Mouse (Mus musculus): ENCODE results near the gene Gatc. TPM values are rescaled to one million over a fixed set of nuclear protein-coding genes. Genes with fewer than 3 reads are reported as not detected.

The Gatc gene
- polyA plus RNA-seq, 1 experiment, result 7.3 TPM

GRCm38 (mm10) chr5:115284735-115285134 lies 56.2 kb downstream of the Gatc start:
- H3K4me1 ChIP-seq (ENCODE audit: control insufficient read depth, insufficient read depth, low read length), result peaks cover 6% of the 10 kb centered on the region; the same call in 1 of the 2 replicates
- H3K4me3 ChIP-seq (replicated peaks; ENCODE audit: control insufficient read depth, low read depth, low read length), result no peak overlapping the region
- peak; percentile 40; the same call in 1 of the 2 replicates for TF ChIP-seq CTCF (IDR thresholded peaks at IDR 0.05; ENCODE audit: control insufficient read depth, insufficient read depth, low read length)
- TF ChIP-seq POLR2A (IDR thresholded peaks at IDR 0.05; ENCODE audit: borderline replicate concordance, control insufficient read depth, low read depth, low read length), result no peak
- WGBS, result 79% methylated on average over 3 of the region's 3 CpGs
- H3K27ac ChIP-seq (ENCODE audit: control insufficient read depth, insufficient read depth, low read depth, low read length, poor library complexity), result no peak overlapping the region

Other genes starting within 250 kb of the Gatc start
- not detected in 2 replicates for gene Gm10401, start 242.9 kb downstream of the Gatc start, polyA plus RNA-seq (2011; ENCODE audit: insufficient read depth, insufficient read length, low replicate concordance, missing spikeins)
- gene Acads, start 221.8 kb downstream of the Gatc start, polyA plus RNA-seq (2011; ENCODE audit: insufficient read depth, insufficient read length, low replicate concordance, missing spikeins), result 12.0 and 23.7 TPM in 2 replicates
- 3.7 and 7.8 TPM in 2 replicates for gene Unc119b, start 206.2 kb downstream of the Gatc start, polyA plus RNA-seq (2011; ENCODE audit: insufficient read depth, insufficient read length, low replicate concordance, missing spikeins)
- 25.2 and 56.9 TPM in 2 replicates for gene Mlec, start 183.0 kb downstream of the Gatc start, polyA plus RNA-seq (2011; ENCODE audit: insufficient read depth, insufficient read length, low replicate concordance, missing spikeins)
- gene Cabp1, start 146.8 kb downstream of the Gatc start, polyA plus RNA-seq (2011; ENCODE audit: insufficient read depth, insufficient read length, low replicate concordance, missing spikeins), result not detected in 2 replicates
- 67.1 and 96.1 TPM in 2 replicates for gene Pop5, start 105.3 kb downstream of the Gatc start, polyA plus RNA-seq (2011; ENCODE audit: insufficient read depth, insufficient read length, low replicate concordance, missing spikeins)
- gene Rnf10, start 68.3 kb downstream of the Gatc start, polyA plus RNA-seq (2011; ENCODE audit: insufficient read depth, insufficient read length, low replicate concordance, missing spikeins), result 165 and 203 TPM in 2 replicates
- 24.4 and 32.9 TPM in 2 replicates for gene Coq5, start 61.5 kb downstream of the Gatc start, polyA plus RNA-seq (2011; ENCODE audit: insufficient read depth, insufficient read length, low replicate concordance, missing spikeins)
- gene Dynll1, start 40.2 kb downstream of the Gatc start, polyA plus RNA-seq (2011; ENCODE audit: insufficient read depth, insufficient read length, low replicate concordance, missing spikeins), result 139 and 177 TPM in 2 replicates
- 61.2 and 61.4 TPM in 2 replicates for gene Srsf9, start 14.0 kb downstream of the Gatc start, polyA plus RNA-seq (2011; ENCODE audit: insufficient read depth, insufficient read length, low replicate concordance, missing spikeins)
- 13.2 and 18.3 TPM in 2 replicates for gene Triap1, start within 50 bp of the Gatc start, polyA plus RNA-seq (2011; ENCODE audit: insufficient read depth, insufficient read length, low replicate concordance, missing spikeins)
- gene Cox6a1, start 7.8 kb upstream of the Gatc start, polyA plus RNA-seq (2011; ENCODE audit: insufficient read depth, insufficient read length, low replicate concordance, missing spikeins), result 238 and 259 TPM in 2 replicates
- 0.61 and 0.95 TPM in 2 replicates for gene Msi1, start 88.4 kb upstream of the Gatc start, polyA plus RNA-seq (2011; ENCODE audit: insufficient read depth, insufficient read length, low replicate concordance, missing spikeins)
- 10.3 TPM in 1 of 2 replicates, not detected in the other for gene Pla2g1b, start 125.1 kb upstream of the Gatc start, polyA plus RNA-seq (2011; ENCODE audit: insufficient read depth, insufficient read length, low replicate concordance, missing spikeins)
- 9.0 and 13.2 TPM in 2 replicates for gene Sirt4, start 143.5 kb upstream of the Gatc start, polyA plus RNA-seq (2011; ENCODE audit: insufficient read depth, insufficient read length, low replicate concordance, missing spikeins)
- 32.5 and 71.6 TPM in 2 replicates for gene Pxn, start 165.5 kb upstream of the Gatc start, polyA plus RNA-seq (2011; ENCODE audit: insufficient read depth, insufficient read length, low replicate concordance, missing spikeins)
- gene Rplp0, start 218.3 kb upstream of the Gatc start, polyA plus RNA-seq (2011; ENCODE audit: insufficient read depth, insufficient read length, low replicate concordance, missing spikeins), result 1,167 and 1,244 TPM in 2 replicates
- gene Gcn1l1, start 224.1 kb upstream of the Gatc start, polyA plus RNA-seq (2011; ENCODE audit: insufficient read depth, insufficient read length, low replicate concordance, missing spikeins), result 23.3 and 38.4 TPM in 2 replicates

All from bone marrow, adult 2 months (tissue).